Mouse (Mus musculus): ENCODE results near the gene Gm49322.

Gm49322 gene

DNA sequence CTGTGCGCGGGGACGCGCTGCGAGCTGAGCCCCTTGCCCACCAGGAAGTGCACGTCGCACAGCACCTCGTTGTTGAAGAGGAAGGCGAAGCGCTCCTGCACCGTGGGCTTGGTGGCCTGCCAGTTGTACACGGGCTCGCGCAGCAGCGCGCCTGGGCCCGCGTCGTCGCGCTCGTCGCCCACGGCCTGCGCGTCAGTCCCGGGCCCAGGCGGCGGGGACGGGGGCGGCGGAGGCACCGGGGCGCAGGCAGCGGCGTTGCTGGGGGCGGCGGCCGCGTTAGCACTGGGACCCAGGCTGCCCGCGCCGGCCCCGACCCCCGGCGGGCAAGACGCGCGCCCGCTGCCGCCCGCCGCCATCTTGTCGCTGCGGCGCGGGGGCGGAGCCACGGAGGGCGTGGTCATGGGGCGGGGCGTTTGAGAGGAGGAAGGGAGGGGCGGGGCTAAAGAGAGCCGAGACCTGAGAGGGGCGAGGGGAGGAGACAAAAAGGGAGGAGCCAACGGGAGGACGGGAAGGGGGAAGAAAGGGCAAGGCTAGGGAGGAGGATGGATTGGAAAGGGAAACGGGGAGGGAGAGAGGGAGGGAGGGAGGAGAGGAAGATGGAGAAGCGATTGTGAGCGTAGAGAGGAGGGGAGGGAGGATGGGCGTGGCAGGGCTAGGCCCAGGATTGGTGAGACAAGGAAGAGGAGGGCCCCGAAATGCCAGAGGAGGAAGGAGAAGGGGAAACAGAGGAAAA lies 50.5 kb downstream of the Gm49322 start:
- DNase-seq = peak; percentile 99

DNA sequence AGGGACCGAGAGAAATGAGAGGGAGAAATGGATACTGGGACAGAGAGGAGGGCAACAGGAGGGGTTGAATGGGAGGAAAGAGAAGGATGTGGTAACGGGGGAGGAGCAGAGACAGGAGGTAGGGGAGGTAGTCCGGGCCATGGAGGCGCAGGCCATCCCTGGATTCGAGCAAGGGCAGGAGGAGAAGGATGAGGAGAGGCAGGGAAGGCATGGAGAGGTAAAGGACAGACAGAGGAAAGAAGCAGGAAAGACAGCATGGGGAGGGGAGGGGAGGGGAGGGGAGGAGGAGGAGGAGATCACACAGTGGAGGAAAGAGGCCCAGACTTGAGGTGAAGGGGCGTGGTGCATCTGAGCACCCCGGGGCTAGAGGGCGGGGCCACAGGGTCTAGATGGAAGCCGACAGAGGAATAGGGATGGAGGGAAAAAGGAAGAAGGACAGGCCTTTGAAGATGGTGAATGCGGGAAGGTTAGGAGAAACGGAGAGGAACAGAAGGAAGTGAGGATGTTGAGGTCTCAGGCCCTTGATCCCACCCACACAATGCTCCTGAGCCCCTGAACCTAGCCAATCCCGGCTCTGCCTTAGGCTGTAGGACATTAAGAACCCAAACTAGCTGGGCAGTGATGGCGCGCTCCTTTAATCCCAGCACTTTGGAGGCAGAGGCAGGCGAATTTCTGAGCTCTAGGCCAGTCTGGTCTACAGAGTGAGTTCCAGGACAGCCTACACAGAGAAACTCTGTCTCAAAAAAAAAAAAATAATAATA lies 51.2 kb downstream of the Gm49322 start, which contains the start of gene Btbd2:
Btbd2 (minus strand) TSS at position 209 of the 761 bp plus-strand sequence.
- DNase-seq = no peak

DNA sequence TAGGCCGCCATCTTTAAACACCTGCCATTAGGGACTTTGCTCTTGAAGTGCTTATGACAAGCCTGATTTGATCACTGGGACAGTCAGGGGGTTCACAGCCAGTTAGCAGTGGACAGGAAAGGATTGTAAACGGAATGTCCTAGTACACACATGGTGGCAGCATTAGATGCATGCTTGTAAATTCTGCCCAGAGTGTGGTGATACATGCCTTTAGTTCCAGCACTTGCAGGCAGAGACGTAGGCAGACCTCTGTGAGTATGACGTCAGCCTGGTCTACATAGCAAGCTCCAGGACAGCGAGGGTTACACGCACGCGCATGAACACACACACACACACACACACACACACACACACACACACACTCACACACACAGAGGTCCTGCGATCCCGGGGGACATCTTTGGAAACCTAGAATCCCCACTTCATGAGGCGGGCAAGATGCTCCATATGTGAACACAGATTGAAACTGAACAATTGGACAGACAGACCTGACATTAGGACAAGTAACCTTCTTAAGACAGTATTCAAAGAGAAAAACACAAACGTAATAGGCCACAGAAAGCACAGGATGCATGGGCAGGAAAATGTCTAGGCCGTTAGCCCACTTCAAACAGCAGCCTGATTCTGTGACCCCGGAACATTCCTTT lies 52.5 kb downstream of the Gm49322 start:
- no peak for DNase-seq

DNA sequence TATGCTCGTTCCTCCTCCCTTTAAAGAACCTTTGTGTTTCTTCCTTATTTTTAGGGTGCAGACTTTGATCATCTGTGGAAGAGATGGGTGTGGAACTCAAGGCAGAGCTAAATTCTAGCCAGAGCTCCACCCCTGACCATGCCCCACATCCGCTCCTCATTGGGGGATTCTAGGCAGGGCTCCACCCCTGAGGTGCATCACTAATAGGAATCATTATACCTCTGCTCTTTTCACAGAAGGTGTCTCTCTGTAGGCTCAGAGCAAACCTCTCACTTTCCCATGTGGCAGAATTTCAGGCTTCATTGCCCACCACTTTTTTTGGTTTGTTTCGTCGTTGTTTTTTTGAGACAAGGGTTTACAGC lies 53.0 kb downstream of the Gm49322 start:
- DNase-seq = no peak

DNA sequence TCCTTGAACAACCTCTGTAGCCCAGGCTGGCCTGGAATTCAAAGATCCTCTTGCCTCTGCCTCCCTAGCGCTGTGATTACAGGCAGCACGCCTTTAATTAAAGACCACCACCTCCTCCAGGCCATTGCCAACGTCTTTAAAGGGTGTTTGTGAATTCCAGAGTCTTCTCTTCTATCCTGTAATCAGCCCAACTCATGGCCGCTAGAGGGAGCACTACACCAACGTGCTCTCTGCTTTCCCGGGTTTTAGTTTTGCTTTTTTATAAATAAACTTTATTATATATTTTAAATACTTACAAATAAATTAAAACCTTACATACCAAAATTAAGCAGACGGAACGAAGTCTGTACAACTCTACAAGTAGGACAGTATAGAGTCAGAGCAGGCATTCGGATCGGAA lies 53.4 kb downstream of the Gm49322 start:
- DNase-seq = peak; percentile 81

DNA sequence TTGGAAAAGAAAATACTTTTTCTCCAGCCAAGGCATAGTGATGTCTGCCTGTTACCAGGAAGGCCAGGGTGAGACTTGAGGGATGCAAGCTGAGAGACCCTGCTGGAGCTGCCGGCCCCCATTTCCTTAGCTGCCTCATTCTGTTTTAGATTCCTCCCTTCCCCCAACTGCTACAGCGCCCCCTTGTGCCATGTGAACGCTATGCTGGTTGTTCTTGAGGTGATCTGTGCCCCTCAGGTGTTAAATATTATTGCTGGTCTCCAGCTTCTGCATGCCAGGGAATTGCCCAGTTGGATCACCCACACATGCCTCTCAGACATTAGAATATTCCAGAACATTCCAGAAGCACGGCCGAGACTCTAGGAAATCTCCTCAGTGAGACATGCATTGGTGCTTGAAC lies 55.3 kb downstream of the Gm49322 start:
- DNase-seq = peak; percentile 63

DNA sequence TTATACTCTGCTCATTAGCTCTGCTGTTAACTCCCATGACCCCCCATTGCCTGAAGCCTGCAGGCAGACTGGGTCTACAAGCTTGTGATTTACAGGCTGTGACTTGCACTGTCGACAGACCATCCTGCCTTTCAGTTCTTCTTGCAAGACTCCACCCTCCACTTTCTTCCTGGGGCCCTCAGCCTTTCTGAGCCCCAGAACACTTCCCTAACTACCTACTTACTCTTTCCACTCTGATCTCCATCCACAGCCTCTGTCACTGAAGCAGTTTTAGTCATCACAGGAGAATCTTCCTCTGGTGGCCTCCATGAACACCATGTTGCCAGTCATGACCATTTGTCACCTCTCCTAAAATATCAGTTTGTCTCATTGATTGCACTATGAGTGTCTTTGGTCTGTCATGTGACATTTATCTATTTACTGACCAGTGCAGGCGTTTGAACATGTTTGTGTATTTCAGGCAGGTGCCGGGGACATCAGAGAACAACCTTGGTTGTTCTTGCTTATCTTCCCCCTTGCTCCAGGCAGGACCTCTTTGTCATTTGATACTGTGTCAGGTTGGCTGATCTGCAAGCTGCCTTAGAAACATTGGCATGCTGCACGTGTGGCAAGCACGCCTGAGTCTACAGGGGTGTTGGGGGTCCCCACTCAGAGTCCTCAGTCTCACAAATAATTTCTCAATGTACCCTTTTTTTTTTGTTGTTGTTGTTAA lies 57.8 kb downstream of the Gm49322 start:
- DNase-seq = no peak

DNA sequence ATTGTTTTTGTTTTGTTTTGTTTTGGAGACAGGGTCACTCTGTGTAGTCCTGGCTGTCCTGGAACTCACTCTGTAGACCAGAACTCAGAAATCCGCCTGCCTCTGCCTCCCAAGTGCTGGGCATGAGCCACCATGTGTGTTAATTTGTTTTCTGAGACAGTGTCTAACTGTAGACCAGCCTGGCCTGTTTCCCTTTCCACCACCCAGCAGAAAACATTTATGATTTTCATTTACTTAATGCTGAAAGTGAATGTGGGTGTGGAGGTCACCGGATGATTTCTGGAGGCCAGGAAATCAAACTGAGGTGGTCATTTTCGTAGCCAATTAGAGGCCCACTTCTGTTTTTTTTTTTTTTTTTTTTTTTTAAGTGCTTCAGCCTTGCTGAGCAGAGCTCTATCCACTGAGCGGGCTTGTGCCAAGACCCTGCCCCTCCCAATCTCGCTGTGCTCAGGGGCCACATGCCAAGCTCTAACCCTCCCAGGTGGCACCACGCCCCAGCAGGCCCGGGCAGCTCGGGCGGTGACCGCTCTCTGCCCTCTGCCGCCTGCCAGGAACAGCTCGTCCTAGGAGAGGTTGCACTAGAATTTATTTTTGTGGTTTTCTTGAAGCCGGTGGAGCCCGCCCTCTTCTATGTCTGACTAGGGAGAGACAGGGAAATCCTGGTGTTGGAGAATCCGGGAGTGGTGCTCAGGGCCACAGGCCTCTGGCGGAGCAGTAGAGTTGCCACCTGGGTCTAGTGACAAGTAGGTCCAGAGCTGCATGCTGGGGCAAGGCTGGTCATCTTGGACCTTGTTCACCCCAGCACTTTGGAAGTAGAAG lies 58.6 kb downstream of the Gm49322 start:
- no peak for DNase-seq

DNA sequence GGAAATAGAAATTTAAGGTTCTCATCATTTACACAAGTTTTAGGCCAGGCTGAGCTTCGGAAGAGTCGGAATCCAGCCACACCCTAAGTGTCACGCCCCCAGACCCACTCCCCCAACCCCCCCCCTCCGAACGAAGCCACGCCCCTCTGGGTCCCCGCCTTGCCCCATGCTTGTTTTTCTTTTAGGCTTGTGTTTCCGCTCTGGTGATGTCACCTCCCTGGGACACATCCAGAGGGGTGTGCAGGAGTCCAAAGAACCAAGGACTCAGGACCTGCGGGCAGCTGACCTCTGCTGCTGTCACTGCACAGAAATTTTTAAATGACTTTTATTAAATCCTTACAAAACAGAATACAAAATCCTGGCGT lies 59.2 kb downstream of the Gm49322 start:
- peak; percentile 54 for DNase-seq
